Mouse (Mus musculus) thymus, adult 2 months (tissue): ENCODE data around the gene Gpank1.

Source experiments
- CTCF ChIP-seq: fragments of 200-500 bp; IDR thresholded peaks from 2 replicates; pipeline ENCODE4 v1.5.1; 2012; ENCODE audit warnings: mild to moderate bottlenecking, control low read depth, low read length, moderate library complexity, borderline replicate concordance; ENCODE audit not compliant: control insufficient read depth, poor library complexity, insufficient read depth; ENCODE audit errors: extremely low read depth
- POLR2A ChIP-seq: fragments of 200-500 bp; IDR thresholded peaks from 2 replicates; pipeline ENCODE4 v1.6.1; 2012; ENCODE audit warnings: mild to moderate bottlenecking, low read length, control low read depth, moderate library complexity; ENCODE audit not compliant: control insufficient read depth, poor library complexity, insufficient read depth; ENCODE audit errors: extremely low read depth

DNA sequence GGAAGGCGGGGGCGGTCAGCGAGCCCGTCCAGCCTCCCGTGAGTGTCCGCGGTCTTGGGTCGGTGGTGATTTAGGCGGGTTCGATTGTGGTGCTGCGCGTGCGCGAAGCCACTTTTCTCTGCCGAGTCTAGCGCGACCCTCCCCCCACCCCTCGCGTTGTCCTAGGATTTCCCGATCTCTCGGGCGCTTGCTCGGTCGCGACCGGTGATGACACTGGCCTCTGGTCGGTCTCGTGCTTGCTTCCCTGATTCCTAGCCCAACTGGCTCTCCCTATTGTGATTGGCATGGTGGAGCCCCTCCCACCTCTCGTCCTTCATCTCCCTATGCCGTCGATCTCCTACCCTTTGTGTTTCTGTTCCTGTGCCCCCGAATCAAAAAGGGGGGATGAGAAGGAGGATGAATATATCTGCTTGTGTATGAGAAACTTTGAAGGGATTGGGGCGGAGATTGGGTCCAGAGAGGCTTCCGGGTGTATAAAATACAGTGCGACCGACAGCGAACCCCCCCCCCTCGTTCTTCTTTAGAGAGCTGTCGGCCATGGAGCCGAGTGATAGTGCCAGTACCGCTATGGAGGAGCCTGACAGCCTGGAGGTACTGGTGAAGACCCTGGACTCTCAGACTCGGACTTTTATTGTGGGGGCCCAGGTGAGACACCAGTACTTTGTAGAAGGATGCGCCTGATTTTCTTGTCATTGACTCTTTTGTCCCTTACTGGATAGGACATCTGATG, 14.5 kb downstream of the Gpank1 start:
- TF ChIP-seq POLR2A (no peak), CTCF (0 out of 2 replicates have a peak, but pooled peaks have one; percentile 4)
